Mouse (Mus musculus): ENCODE results near the gene Spem2.

The Spem2 gene

DNA sequence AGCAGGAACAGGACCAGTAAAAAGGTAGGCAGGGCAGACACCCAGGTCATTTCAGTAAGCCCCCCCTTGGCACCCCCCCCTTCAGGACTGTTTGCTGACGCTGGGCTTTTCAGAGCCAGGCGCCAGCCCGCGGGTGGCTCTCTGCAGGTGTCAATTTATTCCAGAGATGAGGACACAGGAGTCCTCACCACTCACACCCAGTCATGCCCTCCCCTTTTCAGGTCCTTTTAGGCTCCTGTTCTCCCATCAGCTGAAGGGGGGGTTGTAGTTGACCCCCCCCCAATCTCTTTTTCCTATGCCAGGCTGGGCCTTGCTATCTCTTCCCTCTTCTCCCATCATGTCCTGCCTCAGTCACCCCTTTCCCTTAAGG, 17.7 kb upstream of the Spem2 start:
- no peak for DNase-seq (ENCODE audit: low read depth, low spot score)

DNA sequence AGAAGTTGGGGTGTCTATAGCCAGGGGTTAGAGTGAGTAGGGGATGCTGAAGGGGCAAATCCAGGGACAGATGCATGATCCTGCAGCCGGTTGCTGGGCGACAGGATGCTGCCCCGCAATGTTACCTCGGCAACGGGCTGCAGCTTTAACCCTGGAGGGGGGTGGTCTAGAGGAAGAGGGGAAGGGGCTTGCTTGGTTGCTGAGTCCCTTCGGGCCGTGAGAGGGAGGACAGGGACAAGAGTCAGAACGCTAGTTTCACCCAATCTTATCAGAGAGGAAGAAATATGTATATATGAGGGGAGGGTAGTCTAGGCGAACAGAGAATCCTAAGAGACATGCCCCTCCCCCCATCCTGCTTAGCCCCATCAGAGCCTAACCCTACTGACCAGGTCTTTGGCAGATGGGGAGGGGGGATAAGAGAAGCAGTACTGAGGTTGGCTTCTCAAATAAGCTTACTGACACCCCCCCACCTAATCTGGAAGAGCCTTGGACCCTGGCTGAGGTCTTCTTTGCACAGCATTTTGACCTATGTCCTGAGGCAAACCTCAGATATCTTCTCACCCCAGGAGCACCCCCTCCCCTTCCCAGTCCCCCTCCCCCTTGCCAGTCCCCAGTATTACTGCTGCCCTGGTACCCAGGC, 17.2 kb upstream of the Spem2 start:
- no peak for DNase-seq (ENCODE audit: low read depth, low spot score)

DNA sequence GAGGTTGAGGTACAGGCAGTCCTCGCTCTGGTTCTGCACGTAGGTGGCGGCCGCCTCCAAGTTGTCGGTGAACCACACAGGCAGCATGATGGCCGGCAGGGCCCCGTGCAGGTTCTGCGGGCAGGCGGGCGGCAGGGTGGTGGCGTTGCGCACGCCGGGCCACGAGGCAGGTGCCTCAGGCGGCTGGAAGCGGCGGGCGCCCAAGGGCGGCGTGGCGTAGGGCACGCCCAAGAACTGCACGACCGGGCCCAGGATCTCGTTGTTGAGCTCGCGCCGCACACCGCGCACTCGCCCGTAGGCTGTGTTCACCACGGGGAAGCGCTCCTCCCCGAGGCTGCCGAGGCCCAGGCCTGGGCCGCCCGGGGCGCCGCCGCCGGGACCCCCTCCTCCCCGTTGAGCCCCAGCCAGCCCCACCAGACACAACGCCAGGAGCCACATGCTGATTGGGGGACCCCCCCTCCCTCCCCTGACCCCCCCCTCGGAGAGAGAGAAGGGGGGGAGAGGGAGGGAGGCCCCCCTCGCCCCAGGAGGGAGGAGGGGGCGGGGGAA, 15.8 kb upstream of the Spem2 start:
- DNase-seq (ENCODE audit: low read depth, low spot score) = peak; percentile 61

DNA sequence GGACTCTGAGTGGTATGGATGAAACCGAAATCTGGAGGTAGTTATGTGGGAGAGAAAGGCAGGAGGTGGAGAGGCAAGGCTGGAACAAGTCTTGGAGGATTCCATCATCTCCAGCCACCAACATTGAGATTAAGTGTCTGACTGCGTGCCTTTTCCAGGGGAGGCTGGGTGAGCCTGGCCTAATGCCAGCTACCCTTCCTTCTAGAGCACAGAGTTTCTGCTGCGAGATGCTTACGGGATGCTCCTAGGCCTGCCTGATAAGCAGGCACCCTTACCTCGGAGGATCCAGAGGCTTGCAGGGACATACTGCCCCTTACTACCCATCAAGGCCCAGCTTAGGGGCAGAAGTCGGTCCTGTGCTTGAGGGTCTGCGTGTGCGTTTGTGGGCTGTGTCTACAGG, 15.3 kb upstream of the Spem2 start:
- DNase-seq (ENCODE audit: low read depth, low spot score) = no peak

DNA sequence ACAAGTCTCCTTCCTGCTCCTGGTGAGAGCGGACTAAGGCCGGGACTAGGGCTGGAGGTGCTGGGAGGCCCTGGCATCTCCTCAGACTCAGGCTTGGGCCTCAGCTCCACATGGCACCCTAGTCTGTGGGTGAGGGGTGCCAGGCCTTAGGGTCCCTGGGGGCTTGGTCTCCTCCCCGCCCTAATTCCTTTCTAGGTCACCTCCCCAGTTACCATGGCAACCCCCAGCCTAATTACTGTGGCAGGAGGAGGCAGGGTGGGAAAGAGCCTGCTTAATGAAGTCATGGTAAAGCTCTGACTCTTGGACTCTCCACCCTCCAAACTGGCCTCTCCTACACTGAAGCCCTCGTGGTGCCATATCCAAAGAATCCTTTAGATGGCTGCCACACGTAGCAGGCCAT, 10.6 kb upstream of the Spem2 start:
- no peak for DNase-seq (ENCODE audit: low read depth, low spot score)

DNA sequence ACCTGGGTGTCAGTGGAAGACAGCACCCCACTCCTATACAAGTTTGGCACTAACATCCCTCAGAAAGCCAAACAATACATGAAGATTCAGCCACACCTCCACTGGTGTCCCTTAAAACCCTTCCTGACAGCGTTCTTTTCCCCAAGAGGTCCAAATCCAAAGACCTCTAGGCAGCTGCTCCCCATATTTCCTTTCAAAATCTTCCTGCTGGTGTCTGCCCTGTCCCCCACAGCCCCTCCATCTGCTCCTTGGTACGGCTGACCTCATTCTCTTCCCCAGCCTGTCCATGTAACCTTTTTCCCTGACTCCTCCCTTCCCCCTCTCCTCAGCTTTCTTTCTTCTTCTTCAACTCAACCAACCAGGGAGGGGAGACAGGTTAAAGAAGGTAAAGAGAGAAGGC, 5.2 kb upstream of the Spem2 start:
- no peak for DNase-seq (ENCODE audit: low read depth, low spot score)

DNA sequence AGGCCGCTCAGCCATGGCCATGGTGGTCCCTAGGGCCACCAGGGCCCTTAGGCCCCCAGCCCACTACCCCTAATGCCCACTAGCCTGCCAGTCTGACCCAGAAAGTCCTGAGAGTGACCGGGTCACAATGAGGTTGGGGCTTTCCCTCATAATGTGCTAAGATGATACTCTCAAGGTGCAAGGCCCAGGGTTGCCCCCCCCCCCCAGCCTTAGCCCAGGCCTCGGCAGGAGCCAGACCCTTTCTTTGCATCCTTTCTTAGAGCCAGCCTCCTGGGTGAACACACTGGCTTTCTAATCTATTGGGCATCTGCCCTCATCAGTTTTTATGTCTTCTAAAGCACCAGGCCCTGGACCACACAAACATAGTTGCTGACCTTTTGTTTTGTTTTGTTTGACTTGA, 3.8 kb upstream of the Spem2 start, which contains the start of gene Spem1:
Gene Spem1, minus strand, starts transcription at position 101 of the 400 bp plus-strand sequence.
- DNase-seq (ENCODE audit: low read depth, low spot score) = no peak

DNA sequence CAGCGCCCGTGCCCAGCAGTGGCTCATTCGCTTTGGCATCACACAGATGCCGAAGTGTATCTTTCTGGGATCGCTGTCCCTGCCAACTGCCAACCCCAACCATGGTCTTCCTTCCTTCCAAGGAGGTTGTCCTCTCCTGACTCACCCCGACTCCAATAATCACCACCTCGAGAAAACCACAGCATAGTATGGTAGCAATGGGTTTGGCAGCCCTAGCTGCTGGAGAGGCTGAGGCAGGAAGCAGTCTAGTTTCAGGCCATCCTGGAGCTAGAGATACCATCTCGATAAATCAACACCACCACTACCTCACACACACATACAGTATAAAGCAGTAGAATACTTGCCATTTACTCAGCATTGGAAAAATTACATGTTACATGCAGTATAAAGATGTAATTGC, 606 bp upstream of the Spem2 start:
- no peak for DNase-seq (ENCODE audit: low read depth, low spot score)

DNA sequence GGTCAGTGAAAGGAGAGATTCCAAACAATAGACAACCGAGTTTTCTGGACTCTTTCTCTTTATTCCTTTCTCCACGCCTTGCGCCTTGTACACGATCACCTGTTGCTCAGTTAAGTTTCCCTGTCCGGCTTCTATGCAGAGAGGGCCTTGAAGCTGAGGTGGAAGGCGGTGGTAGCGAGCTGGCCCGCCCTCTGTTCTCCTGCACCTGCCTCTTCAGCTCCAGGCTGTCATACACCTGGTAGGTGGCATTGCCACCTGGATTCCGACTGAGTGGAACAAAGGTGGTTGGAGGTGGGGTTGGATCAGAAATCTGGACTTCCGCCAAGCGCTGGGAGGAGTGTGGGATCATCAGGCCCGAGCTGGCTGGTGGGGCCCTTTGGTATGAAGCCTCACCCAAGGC, 1.7 kb downstream of the Spem2 start:
- no peak for DNase-seq (ENCODE audit: low read depth, low spot score)

DNA sequence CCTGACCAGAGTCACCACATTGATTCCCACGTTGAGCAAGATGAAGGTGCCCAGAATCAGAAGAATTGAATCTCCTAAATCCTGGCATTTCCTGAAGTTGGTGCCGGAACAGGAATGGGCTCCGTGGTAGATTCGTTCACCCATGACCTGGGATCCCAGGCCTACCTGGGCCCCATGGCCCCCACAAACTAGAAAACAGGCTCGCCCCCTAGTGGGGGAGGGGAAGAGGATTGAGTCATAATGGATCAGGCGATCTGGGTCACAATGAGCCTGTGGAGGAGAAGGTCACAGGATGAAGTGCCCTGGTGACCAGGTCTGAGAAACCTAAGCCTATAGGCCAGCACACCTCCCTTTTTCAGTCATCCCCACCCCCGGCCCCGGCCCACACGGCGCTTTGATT, 3.1 kb downstream of the Spem2 start, which contains the start of gene Gm39566:
Gene Gm39566, minus strand, starts transcription at position 144 of the 400 bp plus-strand sequence.
- DNase-seq (ENCODE audit: low read depth, low spot score) = no peak

DNA sequence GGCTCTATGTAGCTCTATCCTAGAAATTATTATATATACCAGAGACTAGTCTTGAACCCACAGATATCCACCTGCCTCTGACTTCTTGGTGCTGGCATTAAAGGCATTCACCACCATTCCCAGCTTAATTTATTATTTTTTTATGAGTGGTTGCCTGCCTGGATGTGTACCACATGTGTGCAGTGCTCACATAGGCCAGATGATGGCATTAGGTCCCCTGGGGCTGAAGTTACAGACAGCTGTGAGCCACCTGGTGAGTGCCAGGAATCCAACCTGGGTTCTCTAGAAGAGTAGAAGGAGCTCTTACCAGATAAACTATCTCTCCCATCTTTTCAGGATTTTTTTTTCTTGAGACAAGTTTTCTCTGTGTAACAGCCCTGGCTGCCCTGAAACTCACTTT, 8.0 kb downstream of the Spem2 start:
- DNase-seq (ENCODE audit: low read depth, low spot score) = no peak

DNA sequence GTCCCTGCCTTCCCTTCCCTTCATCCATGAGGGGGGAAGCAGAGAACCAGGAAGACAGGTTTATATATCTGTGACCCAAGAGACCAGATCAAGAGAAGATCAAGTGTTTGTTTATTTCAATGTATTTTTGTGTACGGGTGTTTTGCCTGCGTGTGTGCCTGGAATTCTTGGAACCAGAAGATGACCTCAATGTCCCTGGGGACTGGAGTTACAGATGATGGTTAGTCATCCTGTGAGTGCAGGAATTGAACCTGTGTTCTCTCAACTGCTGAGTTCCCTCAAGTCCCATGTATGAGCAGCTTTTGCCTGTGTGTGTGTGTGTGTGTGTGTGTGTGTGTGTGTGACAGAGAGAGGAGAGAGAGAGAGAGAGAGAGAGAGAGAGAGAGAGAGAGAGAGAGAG, 10.6 kb downstream of the Spem2 start:
- DNase-seq (ENCODE audit: low read depth, low spot score) = no peak

DNA sequence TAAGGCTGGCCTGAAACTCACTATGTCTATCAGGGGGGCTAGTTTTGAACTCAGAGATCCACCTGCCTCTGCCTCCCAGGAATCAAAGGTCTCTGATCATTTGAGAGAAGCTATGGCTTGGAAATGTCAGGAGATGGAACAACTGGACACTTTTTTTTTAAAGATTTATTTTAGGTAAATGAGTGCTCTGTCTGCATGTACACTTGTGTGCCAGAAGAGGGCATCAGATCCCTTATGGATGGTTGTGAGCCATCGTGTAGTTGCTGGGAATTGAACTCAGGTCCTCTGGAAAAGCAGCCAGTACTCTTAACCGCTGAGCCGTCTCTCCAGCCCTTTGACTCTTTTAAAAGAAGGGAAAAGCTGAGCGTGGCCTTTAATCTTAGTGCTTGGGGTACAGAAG, 11.9 kb downstream of the Spem2 start:
- DNase-seq (ENCODE audit: low read depth, low spot score) = no peak

DNA sequence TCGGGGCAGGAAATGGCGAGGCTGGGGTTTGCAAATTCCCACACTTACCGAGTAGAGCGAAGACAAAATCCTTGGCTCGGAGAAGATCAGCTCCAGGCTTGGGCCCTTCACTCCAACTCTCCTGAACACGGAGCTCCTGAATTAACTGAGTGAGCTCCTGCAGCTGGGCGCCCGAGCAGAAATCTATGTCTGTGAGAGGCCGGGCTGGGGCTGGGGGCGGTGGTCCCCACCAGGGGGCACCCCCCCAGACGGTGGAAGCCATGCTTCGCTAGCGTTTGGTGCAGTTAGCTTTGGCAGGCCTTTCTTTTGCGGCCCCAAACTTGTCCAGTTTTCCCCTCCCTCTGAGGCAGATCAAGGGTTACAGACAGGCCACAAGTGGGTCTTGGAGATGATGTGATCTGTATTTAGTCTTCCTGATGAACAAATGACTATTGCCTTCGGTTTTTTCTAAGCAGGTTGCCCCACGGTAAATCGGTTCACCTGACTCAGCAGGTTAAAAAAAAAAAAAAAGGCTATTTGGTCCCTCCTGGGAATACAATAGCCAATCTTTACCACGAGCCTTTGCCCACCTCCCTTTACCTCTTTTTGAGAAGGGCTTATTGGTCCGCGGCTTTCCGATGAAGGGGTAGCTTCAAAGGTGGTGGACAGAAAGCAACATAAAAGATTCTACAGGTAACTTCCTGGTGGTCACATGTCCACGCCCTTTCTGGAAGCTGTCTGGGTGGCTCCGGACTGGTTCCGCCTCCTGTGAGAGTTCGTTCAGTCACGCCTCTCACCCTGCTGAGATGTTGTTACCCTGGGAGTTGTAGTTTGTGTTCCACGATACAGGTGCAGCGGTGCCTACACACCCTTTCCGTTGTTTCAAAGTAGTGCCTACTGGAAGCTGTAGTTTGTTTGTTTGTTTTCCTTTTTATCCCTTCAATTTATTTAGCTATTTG, 13.0 kb downstream of the Spem2 start, which contains the start of gene Tmem102:
Gene Tmem102, minus strand, starts transcription at position 653 of the 938 bp plus-strand sequence.
- peak; percentile 90 for DNase-seq (ENCODE audit: low read depth, low spot score)

DNA sequence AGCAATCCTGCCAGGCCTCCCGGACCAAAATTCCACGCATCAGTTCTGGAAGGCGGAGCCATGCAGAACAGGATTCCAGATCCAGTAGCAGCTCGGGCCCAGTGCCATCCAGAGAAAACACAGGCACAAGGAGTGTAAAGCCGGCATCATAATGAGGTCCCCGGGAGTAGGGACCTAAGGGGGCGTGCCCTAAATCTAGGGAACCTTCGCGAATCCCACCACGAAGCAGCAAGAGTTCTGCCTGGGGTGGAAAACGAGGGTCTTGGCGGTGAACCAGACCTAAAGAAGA, 13.7 kb downstream of the Spem2 start:
- no peak for DNase-seq (ENCODE audit: low read depth, low spot score)

DNA sequence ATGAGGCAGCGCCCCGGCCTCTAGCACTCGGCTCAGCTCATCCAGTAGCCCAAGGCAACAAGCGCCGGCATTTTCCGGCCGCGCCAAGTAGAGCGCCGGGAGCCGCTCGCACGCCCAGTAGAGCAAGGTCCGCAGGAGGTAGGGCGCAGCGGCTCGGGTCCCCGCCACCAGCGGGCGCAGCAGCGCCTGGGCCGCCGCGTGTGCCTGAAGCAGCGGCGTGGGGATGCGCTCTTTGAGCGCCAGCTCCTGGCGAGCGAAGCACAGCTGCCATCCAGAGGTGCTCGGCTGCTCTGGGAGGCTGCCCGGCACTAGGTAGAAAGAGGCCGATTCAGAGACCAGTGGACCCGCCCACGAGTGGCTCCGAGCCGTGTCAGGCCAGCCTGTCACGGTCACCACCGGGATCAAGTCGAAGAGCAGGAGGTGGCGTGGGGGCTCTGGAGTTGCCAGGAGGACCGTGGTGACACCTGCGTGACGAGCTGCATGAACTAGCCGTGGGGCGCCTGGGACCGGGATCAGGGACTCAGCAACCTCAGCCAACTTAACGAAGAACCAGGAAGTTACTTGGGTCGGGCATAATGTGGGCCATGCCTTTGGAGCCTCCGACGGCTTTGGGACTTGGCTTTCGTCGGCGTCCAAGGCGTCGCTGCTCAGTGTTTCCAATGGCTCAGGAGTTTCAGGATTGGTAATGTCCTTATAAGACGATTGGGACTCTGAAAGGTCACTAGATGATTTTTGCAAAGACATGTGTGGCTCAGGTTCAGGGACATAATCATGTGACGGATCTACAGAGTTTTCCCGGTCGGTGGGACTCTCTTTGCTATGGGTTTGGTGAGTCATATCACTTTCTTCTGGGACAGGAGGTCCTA, 14.2 kb downstream of the Spem2 start:
- peak; percentile 68 for DNase-seq (ENCODE audit: low read depth, low spot score)

DNA sequence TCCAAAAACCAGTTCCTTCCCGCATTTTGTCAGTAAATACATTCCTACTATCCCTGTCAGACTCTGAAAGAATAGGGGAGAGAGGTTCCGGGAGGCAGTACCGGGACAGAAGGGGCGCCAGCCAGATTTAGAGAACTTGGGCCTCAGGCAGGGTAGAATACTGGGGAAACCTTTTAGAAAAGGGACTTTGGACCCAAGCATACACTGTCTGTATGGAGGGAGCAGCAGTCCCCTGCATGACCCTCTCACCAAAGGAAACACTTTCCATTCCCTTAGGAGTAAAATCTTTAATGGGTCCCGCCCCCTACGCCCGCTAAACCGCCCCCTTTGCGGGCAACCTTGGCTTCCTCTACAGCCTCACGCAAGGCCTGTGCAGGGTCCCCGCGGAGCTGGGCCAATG, 14.9 kb downstream of the Spem2 start:
- DNase-seq (ENCODE audit: low read depth, low spot score) = no peak

DNA sequence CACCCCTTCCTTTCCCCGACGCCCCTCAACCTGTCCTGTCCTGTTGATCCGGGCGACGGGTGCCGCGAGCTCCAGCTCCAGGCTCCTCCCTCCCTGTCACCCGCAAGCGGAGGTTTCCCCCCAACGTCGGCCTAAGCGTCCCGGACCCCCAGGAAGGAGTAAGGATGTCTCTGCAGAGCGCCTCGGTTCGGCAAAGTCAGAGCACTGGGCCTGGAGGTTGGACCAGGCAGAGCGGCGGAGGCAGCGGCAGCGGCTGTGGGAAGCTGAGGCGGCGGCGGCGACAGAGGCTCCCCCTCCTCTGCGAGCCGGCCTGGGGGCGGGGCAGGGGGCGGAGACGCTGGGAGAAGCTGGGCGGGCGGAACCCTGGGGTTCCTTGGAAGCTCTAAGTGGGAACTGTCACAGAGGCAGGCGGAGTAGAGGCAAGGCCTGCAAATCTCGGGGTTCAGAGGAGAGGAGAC, 15.6 kb downstream of the Spem2 start:
- peak; percentile 71 for DNase-seq (ENCODE audit: low read depth, low spot score)

DNA sequence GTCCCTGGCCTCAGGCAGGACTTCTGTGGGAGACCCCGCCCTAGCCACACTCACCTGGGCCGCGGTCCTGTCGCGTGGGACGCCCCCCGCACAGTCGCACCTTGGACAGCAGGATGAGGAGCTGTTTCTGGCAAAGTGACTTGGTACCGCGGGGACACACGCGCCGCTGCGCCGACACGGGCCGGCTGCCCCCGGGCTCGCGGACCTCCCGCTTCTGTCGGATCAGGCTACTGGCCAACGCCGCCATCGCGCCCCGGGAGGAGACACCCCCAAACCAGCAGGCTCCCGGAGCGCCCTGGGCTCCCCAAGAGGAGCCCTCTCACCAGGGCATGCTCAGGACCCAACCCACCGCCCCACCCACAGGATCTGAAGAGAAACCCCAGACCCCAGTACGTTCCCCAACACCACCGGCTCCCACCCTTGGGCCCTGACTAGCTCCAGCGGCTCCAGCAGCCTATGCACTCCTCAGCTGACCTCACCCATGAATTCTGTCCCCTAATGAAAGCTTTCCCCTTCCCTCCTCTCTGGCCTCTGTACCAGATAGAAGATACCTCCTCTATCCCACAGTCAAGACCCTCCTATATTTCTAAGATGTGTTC, 16.8 kb downstream of the Spem2 start, which contains the start of gene Fgf11:
Gene Fgf11, minus strand, starts transcription at position 479 of the 599 bp plus-strand sequence.
- no peak for DNase-seq (ENCODE audit: low read depth, low spot score)

DNA sequence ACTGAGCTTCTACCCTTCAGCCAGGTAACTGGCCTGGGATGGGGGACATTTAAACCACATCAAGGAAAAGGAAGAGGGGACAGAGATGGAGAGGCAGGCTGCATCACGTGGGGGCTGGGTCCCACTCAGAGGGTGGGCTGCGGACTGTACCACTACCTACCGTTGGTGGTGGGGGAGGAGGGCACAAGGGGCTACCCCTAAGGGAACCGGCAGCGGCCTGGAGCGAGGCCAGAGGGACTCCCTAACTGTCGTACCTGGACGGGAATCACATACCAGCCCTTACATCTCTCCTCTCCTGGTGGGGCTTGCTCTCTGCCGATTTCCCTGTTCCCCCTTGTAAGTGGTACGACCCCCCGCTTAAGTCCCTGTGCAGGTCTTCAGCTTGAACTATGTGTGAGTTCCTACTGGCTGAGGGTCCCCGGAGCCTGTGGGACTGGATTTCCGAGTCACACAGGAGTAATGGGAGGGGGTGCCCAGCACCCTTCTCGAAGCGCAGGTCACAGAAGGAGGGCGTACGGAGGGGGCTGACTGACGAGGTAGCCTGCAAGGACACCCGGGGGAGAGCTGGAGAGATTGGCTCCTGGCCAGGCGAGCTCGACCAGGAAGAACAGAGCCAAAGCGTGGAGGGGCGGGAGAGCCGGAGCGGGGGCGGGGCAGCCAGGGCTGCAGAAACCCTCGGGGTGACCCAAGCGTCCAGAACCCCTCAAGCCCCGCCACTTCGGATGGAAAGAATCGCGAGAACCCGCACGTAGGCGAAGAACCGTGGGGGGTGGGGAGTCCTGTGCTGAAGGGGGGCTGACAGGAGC, 17.7 kb downstream of the Spem2 start:
- DNase-seq (ENCODE audit: low read depth, low spot score) = peak; percentile 84

DNA sequence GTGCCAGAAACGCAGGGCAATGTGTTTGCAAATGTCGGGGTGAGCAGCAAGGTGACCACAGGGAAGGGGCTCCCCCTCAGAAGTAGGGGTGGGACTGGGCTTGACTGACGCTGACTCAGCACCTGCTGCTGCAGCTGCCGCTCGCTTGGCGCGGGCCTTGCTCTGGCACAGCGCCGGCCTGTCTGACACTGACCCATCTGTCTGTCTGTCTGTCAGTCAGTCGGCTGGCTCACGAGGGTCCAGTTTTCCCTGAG, 18.2 kb downstream of the Spem2 start:
- no peak for DNase-seq (ENCODE audit: low read depth, low spot score)

All from ES-CJ7 (cell line).